In the genomic region with DNA sequence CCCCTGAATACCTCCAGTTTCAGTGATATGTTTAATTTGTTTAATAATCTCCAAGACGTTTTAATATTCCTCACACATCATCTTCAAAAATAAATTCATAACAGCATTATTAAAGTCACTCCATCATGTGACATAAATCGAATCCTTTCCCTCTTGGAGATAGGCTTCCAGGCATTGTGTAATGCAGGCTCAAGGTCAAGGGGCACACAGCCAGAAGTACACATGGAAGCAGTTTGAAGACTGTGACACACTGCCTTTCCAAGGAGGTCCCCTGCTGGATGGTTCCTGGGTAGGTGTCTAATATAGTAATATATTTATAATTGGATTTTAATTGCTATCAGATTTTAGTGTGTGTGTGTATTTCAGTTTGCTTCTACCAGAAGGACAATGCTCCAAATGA, we compare ENCODE assay signal across 11 mouse cellular contexts.
DNase-seq lines count a peak whose midpoint lies in the region; ATAC-seq and TF ChIP-seq lines count a peak whose summit lies in the region.
"Had no signal": no experiment of that assay in that cellular context is flagged by ENCODE, and none has a peak within 500 bp of the region (broad histone marks: within the 10 kb centered on the region; RNA-seq: fewer than 3 reads in every experiment).

No protein-coding gene starts in this region.

- intact Hi-C loops in gastrocnemius, postnatal 14 days (cut with DNase I; ENCODE audit: low total_unique reads), result no loop called here

- no peaks in the 10 kb centered on the region for H3K9me3 ChIP-seq in kidney, embryonic 14.5 days (ENCODE audit: control insufficient read depth, low read length)
- H3K9me3 ChIP-seq in lung, postnatal 0 days (ENCODE audit: low read length), result no peaks in the 10 kb centered on the region
- H3K9me3 ChIP-seq: limb, embryonic 10.5 days had no signal

- ATAC-seq in kidney, embryonic 14.5 days (ENCODE audit: low FRiP score, low TSS enrichment), result no peak
- ATAC-seq in lung, postnatal 0 days, result no peak

- WGBS in kidney, embryonic 14.5 days, result 65% methylated on average over 2 of the region's 2 CpGs
- 28% methylated on average over 2 of the region's 2 CpGs for WGBS in lung, postnatal 0 days

- peaks cover 16% of the 10 kb centered on the region for H3K4me1 ChIP-seq in kidney, embryonic 14.5 days (ENCODE audit: control insufficient read depth, insufficient read depth, low read length)
- no peaks in the 10 kb centered on the region for H3K4me1 ChIP-seq in lung, postnatal 0 days (ENCODE audit: insufficient read depth, low read depth, low read length)

- DNase-seq in kidney, adult 9 months, result peak; percentile 11
- peak; percentile 76 for DNase-seq in adrenal gland, postnatal 14 days
- DNase-seq in gastrocnemius, postnatal 14 days, result peak; percentile 49
- peak; percentile 42 for DNase-seq in lung, postnatal 0 days (ENCODE audit: low spot score)
- no peak for DNase-seq in Muller cell, postnatal 12 days (ENCODE audit: inconsistent ontology term)
- no peak for DNase-seq in cerebellum, adult 11-12 months
- DNase-seq: cerebellum, adult 11 months had no signal

- H3K4me3 ChIP-seq in kidney, embryonic 14.5 days (ENCODE audit: low read length), result no peak overlapping the region
- H3K4me3 ChIP-seq in lung, postnatal 0 days (ENCODE audit: low read depth, low read length), result no peak overlapping the region
- H3K4me3 ChIP-seq: hindbrain, embryonic 12.5 days; limb, embryonic 10.5 days had no signal

- H3K4me2 ChIP-seq in kidney, embryonic 14.5 days (replicated peaks; ENCODE audit: low read depth, low read length), result no peak overlapping the region
- no peak overlapping the region for H3K4me2 ChIP-seq in lung, postnatal 0 days (replicated peaks; ENCODE audit: low read depth, low read length)
- H3K4me2 ChIP-seq: hindbrain, embryonic 12.5 days had no signal

- no peaks in the 10 kb centered on the region for H3K27me3 ChIP-seq in kidney, embryonic 14.5 days (ENCODE audit: control insufficient read depth, insufficient read depth, low read length)
- H3K27me3 ChIP-seq in lung, postnatal 0 days (replicated peaks; ENCODE audit: insufficient read depth, low read length), result no peaks in the 10 kb centered on the region
- H3K27me3 ChIP-seq: hindbrain, embryonic 12.5 days had no signal

- no peak for TF ChIP-seq EP300 in lung, postnatal 0 days (IDR thresholded peaks at IDR 0.05)

- no peak overlapping the region for H3K27ac ChIP-seq in kidney, embryonic 14.5 days (ENCODE audit: low read depth, low read length)
- H3K27ac ChIP-seq in lung, postnatal 0 days (ENCODE audit: low read length), result no peak overlapping the region
- H3K27ac ChIP-seq: macrophage had no signal

- no peak overlapping the region for H3K9ac ChIP-seq in kidney, embryonic 14.5 days (ENCODE audit: low read depth, low read length)
- H3K9ac ChIP-seq in lung, postnatal 0 days (replicated peaks; ENCODE audit: low read depth), result no peak overlapping the region
- H3K9ac ChIP-seq: hindbrain, embryonic 12.5 days had no signal

- no peaks in the 10 kb centered on the region for H3K36me3 ChIP-seq in kidney, embryonic 14.5 days (ENCODE audit: control insufficient read depth, insufficient read depth, low read length)
- H3K36me3 ChIP-seq in lung, postnatal 0 days (ENCODE audit: insufficient read depth, low read length), result no peaks in the 10 kb centered on the region
- H3K36me3 ChIP-seq: hindbrain, embryonic 12.5 days; limb, embryonic 10.5 days had no signal

- peak; percentile 30 for TF ChIP-seq CTCF in lung, postnatal 0 days (IDR thresholded peaks at IDR 0.05)

Comparison
In these comparisons a context has a peak if more than half of its experiments do, and no peak if none do; other contexts are left out.
1. DNase-seq: peak in kidney, adult 9 months (single experiment), adrenal gland, postnatal 14 days (single experiment), gastrocnemius, postnatal 14 days (single experiment) and lung, postnatal 0 days (single experiment); none in Muller cell, postnatal 12 days (single experiment) and cerebellum, adult 11-12 months (single experiment).